Mouse (Mus musculus) liver, embryonic 12.5 days (tissue): ENCODE results near the gene Fam71e2. TPM values are rescaled to one million over a fixed set of nuclear protein-coding genes. Genes with fewer than 3 reads are reported as not detected.

Experiments used
- ATAC-seq: fragments of 200-750 bp; cut with Nextera tagmentation; 2 replicates; pipeline ENCODE4 v1.8.0; 2017; ENCODE audit warnings: moderate number of reproducible peaks, mild to moderate bottlenecking, moderate library complexity
- H3K27ac ChIP-seq: fragments of 300-500 bp; sonication (generic); 2 replicates; pipeline ENCODE4 v1.5.1; 2016; ENCODE audit warnings: mild to moderate bottlenecking
- H3K27me3 ChIP-seq: fragments of 300-500 bp; sonication (generic); replicated peaks from 2 replicates; pipeline ENCODE4 v1.6.1; 2016; ENCODE audit warnings: mild to moderate bottlenecking, moderate library complexity
- H3K36me3 ChIP-seq: fragments of 300-500 bp; sonication (generic); 2 replicates; pipeline ENCODE4 v1.6.1; 2016; ENCODE audit warnings: mild to moderate bottlenecking, moderate library complexity
- H3K4me1 ChIP-seq: fragments of 300-500 bp; sonication (generic); 2 replicates; pipeline ENCODE4 v1.6.1; 2016
- H3K4me2 ChIP-seq: fragments of 300-500 bp; sonication (generic); 2 replicates; pipeline ENCODE4 v1.6.1; 2016; ENCODE audit warnings: mild to moderate bottlenecking, moderate library complexity
- H3K4me3 ChIP-seq: fragments of 300-500 bp; sonication (generic); 2 replicates; pipeline ENCODE4 v1.5.1; 2016; ENCODE audit warnings: mild to moderate bottlenecking, moderate library complexity
- H3K9ac ChIP-seq: fragments of 300-500 bp; sonication (generic); 2 replicates; pipeline ENCODE4 v1.6.1; 2016; ENCODE audit warnings: mild to moderate bottlenecking, moderate library complexity
- H3K9me3 ChIP-seq: fragments of 300-500 bp; sonication (generic); replicated peaks from 2 replicates; pipeline ENCODE4 v1.6.1; 2016; ENCODE audit warnings: mild to moderate bottlenecking, moderate library complexity
- WGBS: fragments of 180-500 bp; shearing (Covaris S2); methylation state at CpG from one replicate; pipeline ENCODE4 v1.1.7; 2016; ENCODE audit not compliant: insufficient replicate concordance; 5-methylcytosine and 5-hydroxymethylcytosine counted together
- polyA plus RNA-seq: library from polyadenylated mRNA; unstranded; fragments of >200 nt; fragmentation: Nextera tagmentation; extraction: Ambion mirVana; gene quantifications from 2 replicates; pipeline ENCODE4 v1.2.1, GENCODE M21; 2016

Fam71e2 gene
- polyA plus RNA-seq, 1 experiment from 2014 or later, result not detected

DNA sequence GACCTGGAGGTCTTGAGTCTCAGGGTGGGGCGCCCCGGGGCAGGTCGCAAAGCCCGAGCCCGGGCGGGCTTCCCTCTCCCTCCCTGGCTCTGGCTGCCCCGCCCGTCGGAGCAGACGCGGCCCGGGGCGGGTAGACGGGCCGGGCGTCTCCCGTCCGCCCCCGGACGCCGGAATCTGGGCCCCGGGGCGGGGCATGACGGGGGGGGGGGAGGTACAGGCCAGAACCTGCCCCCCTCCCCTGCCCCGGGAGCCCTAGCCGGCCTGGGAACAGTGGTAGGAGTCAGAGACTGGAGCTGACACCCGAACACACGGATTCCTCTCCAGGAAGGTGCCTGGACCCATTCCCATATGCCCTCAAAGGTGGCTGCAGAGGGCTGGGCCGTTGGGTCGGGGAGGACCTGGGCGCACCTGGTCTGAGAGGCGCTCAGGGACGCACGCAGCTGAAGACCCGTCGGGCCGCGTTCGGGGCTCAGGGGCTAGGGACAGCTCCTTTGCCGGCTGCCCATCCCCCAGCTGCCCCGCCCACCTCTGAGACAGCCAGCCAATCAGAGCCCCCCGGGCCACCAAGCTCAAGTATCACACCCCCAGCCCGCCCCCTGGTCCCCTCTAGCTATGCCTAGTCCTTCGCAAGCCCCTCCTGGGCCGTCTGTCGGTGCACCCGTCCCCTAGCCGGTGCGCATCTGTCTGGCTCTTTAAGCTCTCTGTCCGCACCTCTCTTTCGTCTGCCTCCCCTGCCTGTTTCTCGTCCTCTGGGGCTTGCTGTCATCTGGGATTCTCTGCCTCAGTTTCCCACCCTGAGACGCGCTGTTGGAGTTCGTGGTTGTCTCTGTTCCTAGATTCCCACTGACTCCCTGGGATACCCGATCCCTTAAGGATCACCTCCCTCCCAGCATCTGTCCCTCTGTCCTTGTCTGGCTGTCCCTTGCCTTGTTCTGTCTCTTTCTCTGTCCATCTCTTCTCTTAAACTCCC is 6.0 kb upstream of the Fam71e2 start:
- Histone ChIP-seq H3K4me2 (peak overlapping the region; percentile 66), H3K36me3 (no peaks in the 10 kb centered on the region), H3K4me3 (peak overlapping the region; percentile 44), H3K27me3 (peaks cover 96% of the 10 kb centered on the region), H3K27ac (no peak overlapping the region), H3K4me1 (peaks cover 20% of the 10 kb centered on the region), H3K9me3 (no peaks in the 10 kb centered on the region), H3K9ac (peak overlapping the region; percentile 17; the same call in 1 of the 2 replicates)
- WGBS, result 2% methylated on average over 53 of the region's 56 CpGs
- peak; percentile 41 for ATAC-seq

- ATAC-seq, result no peak
- no peaks in the 10 kb centered on the region for H3K9me3 ChIP-seq
Measured at GRCm38 (mm10) chr7:4776131-4776530, 5.0 kb upstream of the Fam71e2 start.

GRCm38 (mm10) chr7:4764946-4765710 is 6.0 kb downstream of the Fam71e2 start:
- H3K4me1 ChIP-seq, result no peaks in the 10 kb centered on the region
- H3K9me3 ChIP-seq, result no peaks in the 10 kb centered on the region
- H3K4me2 ChIP-seq, result peak overlapping the region; percentile 2; the same call in 1 of the 2 replicates
- WGBS, result 43% methylated on average over 4 of the region's 4 CpGs
- no peak overlapping the region for H3K27ac ChIP-seq
- no peak overlapping the region for H3K4me3 ChIP-seq
- no peak overlapping the region for H3K9ac ChIP-seq
- no peaks in the 10 kb centered on the region for H3K36me3 ChIP-seq
- H3K27me3 ChIP-seq, result peaks cover 48% of the 10 kb centered on the region
- ATAC-seq, result no peak

More at GRCm38 (mm10) chr7:4776131-4776530, 5.0 kb upstream of the Fam71e2 start:
- no peak overlapping the region for H3K4me2 ChIP-seq
- WGBS, result 42% methylated on average over 10 of the region's 10 CpGs
- H3K9ac ChIP-seq, result no peak overlapping the region
- no peaks in the 10 kb centered on the region for H3K36me3 ChIP-seq
- H3K4me3 ChIP-seq, result no peak overlapping the region
- peaks cover 20% of the 10 kb centered on the region for H3K4me1 ChIP-seq
- H3K27ac ChIP-seq, result no peak overlapping the region
- H3K27me3 ChIP-seq, result peaks cover 96% of the 10 kb centered on the region

DNA sequence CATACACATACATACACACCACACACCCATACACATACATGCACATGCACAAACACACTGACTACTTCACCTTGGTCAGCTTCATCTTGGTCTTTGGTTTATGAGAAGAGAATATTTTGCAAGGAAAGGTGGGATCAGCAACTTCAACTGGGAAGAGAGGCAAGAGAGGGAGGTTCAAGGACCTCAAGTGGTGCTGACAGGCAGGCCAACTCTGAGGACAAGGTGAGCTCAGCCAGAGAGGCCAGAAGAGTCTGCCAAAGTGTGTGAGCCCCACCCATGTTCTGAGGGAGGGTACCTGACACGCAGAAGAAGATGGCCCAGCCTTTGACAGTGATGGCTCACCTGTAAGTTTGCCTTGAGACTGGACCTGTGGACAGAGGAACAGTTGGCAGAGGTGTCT is 11.4 kb downstream of the Fam71e2 start:
- Histone ChIP-seq H3K4me3 (no peak overlapping the region), H3K9ac (no peak overlapping the region), H3K36me3 (no peaks in the 10 kb centered on the region), H3K27me3 (peaks cover 42% of the 10 kb centered on the region), H3K27ac (no peak overlapping the region), H3K4me2 (no peak overlapping the region), H3K4me1 (no peaks in the 10 kb centered on the region), H3K9me3 (peaks cover 7% of the 10 kb centered on the region; the same call in 1 of the 2 replicates)
- no peak for ATAC-seq
- WGBS, result 28% methylated on average over 1 of the region's 1 CpGs

GRCm38 (mm10) chr7:4752821-4753570 is 18.1 kb downstream of the Fam71e2 start, which contains the start of gene Cox6b2:
TSS of gene Cox6b2 (minus strand) at chr7:4753094.
- Histone ChIP-seq H3K27me3 (peaks cover 3% of the 10 kb centered on the region; the same call in 1 of the 2 replicates), H3K4me3 (peak within 1 kb of the TSS; percentile 73), H3K9ac (peak within 1 kb of the TSS; percentile 81), H3K36me3 (peaks cover 27% of the 10 kb centered on the region), H3K27ac (peak within 1 kb of the TSS; percentile 90), H3K4me2 (peak within 1 kb of the TSS; percentile 94), H3K4me1 (peaks cover 54% of the 10 kb centered on the region), H3K9me3 (peaks cover 7% of the 10 kb centered on the region; the same call in 1 of the 2 replicates)
- ATAC-seq, result peak; percentile 84
- 5% methylated on average over 24 of the region's 24 CpGs for WGBS

- Histone ChIP-seq H3K27me3 (no peaks in the 10 kb centered on the region; the same call in 1 of the 2 replicates), H3K27ac (peak overlapping the region; percentile 90), H3K9ac (peak overlapping the region; percentile 81), H3K4me1 (peaks cover 62% of the 10 kb centered on the region), H3K9me3 (peaks cover 7% of the 10 kb centered on the region; the same call in 1 of the 2 replicates), H3K36me3 (peaks cover 27% of the 10 kb centered on the region), H3K4me3 (peak overlapping the region; percentile 73), H3K4me2 (peak overlapping the region; percentile 94)
- WGBS, result 2% methylated on average over 30 of the region's 30 CpGs
- peak; percentile 76 for ATAC-seq
Measured at GRCm38 (mm10) chr7:4751971-4752820, 18.9 kb downstream of the Fam71e2 start.

- peak overlapping the region; percentile 67 for H3K4me2 ChIP-seq
- 45% methylated on average over 2 of the region's 2 CpGs for WGBS
- H3K27ac ChIP-seq, result peak overlapping the region; percentile 98
- peak overlapping the region; percentile 60 for H3K9ac ChIP-seq
- H3K4me3 ChIP-seq, result no peak overlapping the region
- no peaks in the 10 kb centered on the region for H3K9me3 ChIP-seq
- H3K27me3 ChIP-seq, result no peaks in the 10 kb centered on the region; the same call in 1 of the 2 replicates
- peaks cover 93% of the 10 kb centered on the region for H3K4me1 ChIP-seq
- ATAC-seq, result peak; percentile 19
- peaks cover 56% of the 10 kb centered on the region for H3K36me3 ChIP-seq
Measured at GRCm38 (mm10) chr7:4749169-4749568, 21.9 kb downstream of the Fam71e2 start.

GRCm38 (mm10) chr7:4748321-4748720 is 22.8 kb downstream of the Fam71e2 start:
- H3K27ac ChIP-seq, result peak overlapping the region; percentile 98
- no peaks in the 10 kb centered on the region for H3K27me3 ChIP-seq
- no peaks in the 10 kb centered on the region for H3K9me3 ChIP-seq
- no peak overlapping the region for H3K4me3 ChIP-seq
- peak overlapping the region; percentile 60 for H3K9ac ChIP-seq
- 71% methylated on average over 4 of the region's 4 CpGs for WGBS
- peak overlapping the region; percentile 67 for H3K4me2 ChIP-seq
- ATAC-seq, result no peak
- H3K4me1 ChIP-seq, result peaks cover 100% of the 10 kb centered on the region
- H3K36me3 ChIP-seq, result peaks cover 64% of the 10 kb centered on the region

- Histone ChIP-seq H3K27me3 (no peaks in the 10 kb centered on the region), H3K4me2 (peak overlapping the region; percentile 67), H3K9me3 (no peaks in the 10 kb centered on the region), H3K4me3 (peak overlapping the region; percentile 10), H3K36me3 (peaks cover 74% of the 10 kb centered on the region), H3K4me1 (peaks cover 100% of the 10 kb centered on the region), H3K9ac (peak overlapping the region; percentile 72), H3K27ac (peak overlapping the region; percentile 98)
- 28% methylated on average over 9 of the region's 9 CpGs for WGBS
- peak; percentile 81 for ATAC-seq
Measured at GRCm38 (mm10) chr7:4747156-4747899, 23.8 kb downstream of the Fam71e2 start.

DNA sequence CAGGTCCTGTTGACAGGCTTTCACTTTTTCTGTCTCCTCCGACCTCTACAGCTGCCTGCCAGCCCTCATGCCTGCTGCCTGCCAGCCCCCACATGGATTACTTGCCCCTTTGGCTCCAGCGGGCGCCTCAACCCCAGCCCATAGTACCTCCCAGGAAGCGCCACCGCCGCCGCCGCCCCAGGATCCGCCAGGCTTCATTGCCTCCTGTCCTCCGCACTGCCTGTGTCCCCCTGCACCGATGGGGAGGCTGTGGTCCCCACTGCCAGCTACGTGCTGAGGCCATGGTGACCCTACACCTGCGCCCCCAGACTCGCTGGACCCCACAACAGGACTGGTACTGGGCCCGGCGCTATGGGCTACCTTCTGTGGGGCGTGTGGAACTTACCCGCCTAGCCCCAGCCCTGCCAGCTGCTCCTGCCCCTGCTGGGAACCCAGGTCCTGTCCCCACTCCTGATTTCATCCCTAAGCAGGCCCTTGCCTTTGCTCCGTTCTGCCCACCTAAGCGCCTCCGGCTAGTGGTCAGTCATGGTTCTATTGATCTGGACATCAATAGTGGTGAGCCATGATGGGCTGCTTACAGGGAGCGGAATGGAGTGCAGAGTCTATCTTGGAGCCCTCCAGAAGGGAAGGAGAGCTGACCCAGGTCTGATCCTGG is 24.6 kb downstream of the Fam71e2 start:
- Histone ChIP-seq H3K4me2 (peak overlapping the region; percentile 67), H3K4me1 (peaks cover 100% of the 10 kb centered on the region), H3K27ac (peak overlapping the region; percentile 98), H3K4me3 (peak overlapping the region; percentile 10), H3K9ac (peak overlapping the region; percentile 72), H3K27me3 (no peaks in the 10 kb centered on the region), H3K9me3 (no peaks in the 10 kb centered on the region), H3K36me3 (peaks cover 80% of the 10 kb centered on the region)
- no peak for ATAC-seq
- WGBS, result 82% methylated on average over 22 of the region's 22 CpGs
